Mouse (Mus musculus): ENCODE measurements at regions not wholly inside any gene's neighbourhood (a gene's known extent, or its start where the extent isn't known, plus 50 kb on each side); places are given as distances from the start of the nearest gene placed in this dataset.
"Not testable (repeated sequence)": the region's sequence is repeated elsewhere in the genome, so short reads cannot be mapped to it uniquely, and the experiment has no call there.

GRCm38 (mm10) chr13:41925851-41926250 is 78.4 kb upstream of the Adtrp start:
- ATAC-seq (ENCODE audit: insufficient number of reproducible peaks, low FRiP score, low TSS enrichment, low read depth); H3K27ac ChIP-seq; H3K27me3 ChIP-seq; H3K4me1 ChIP-seq; H3K9me3 ChIP-seq; H3K9ac ChIP-seq; H3K4me2 ChIP-seq; H3K4me3 ChIP-seq; H3K36me3 ChIP-seq: not testable (repeated sequence)
- 77% methylated on average over 2 of the region's 2 CpGs for WGBS

GRCm38 (mm10) chr13:41925211-41925610 is 77.7 kb upstream of the Adtrp start:
- Histone ChIP-seq H3K36me3 (no peaks in the 10 kb centered on the region), H3K9me3 (no peaks in the 10 kb centered on the region), H3K27ac (no peak overlapping the region), H3K4me2 (no peak overlapping the region), H3K27me3 (no peaks in the 10 kb centered on the region), H3K4me3 (no peak overlapping the region), H3K4me1 (no peaks in the 10 kb centered on the region), H3K9ac (no peak overlapping the region)
- WGBS, result 44% methylated on average over 2 of the region's 2 CpGs
- no peak for ATAC-seq (ENCODE audit: insufficient number of reproducible peaks, low FRiP score, low TSS enrichment, low read depth)

- H3K36me3 ChIP-seq, result no peaks in the 10 kb centered on the region
- 0 out of 2 replicates have a peak, but pooled peaks cover 5% of the 10 kb centered on the region for H3K4me1 ChIP-seq
- no peak overlapping the region for H3K9ac ChIP-seq
- H3K4me2 ChIP-seq, result no peak overlapping the region
- no peak overlapping the region for H3K27ac ChIP-seq
- no peaks in the 10 kb centered on the region for H3K9me3 ChIP-seq
- WGBS, result 49% methylated on average over 6 of the region's 6 CpGs
- no peak overlapping the region for H3K4me3 ChIP-seq
- H3K27me3 ChIP-seq, result no peaks in the 10 kb centered on the region
- no peak for ATAC-seq (ENCODE audit: insufficient number of reproducible peaks, low FRiP score, low TSS enrichment, low read depth)
Observed at GRCm38 (mm10) chr13:41921178-41921577, 73.7 kb upstream of the Adtrp start.

GRCm38 (mm10) chr13:41918525-41918924 is 71.0 kb upstream of the Adtrp start:
- Histone ChIP-seq H3K4me2 (no peak overlapping the region), H3K36me3 (no peaks in the 10 kb centered on the region), H3K27me3 (no peaks in the 10 kb centered on the region), H3K4me3 (no peak overlapping the region), H3K9me3 (no peaks in the 10 kb centered on the region), H3K27ac (no peak overlapping the region), H3K4me1 (0 out of 2 replicates have a peak, but pooled peaks cover 5% of the 10 kb centered on the region), H3K9ac (no peak overlapping the region)
- 45% methylated on average over 5 of the region's 5 CpGs for whole genome bisulfite sequencing
- no peak for ATAC-seq (ENCODE audit: insufficient number of reproducible peaks, low FRiP score, low TSS enrichment, low read depth)

GRCm38 (mm10) chr13:41915816-41916215 is 68.3 kb upstream of the Adtrp start:
- H3K9ac ChIP-seq; H3K4me2 ChIP-seq; H3K36me3 ChIP-seq; ATAC-seq (ENCODE audit: insufficient number of reproducible peaks, low FRiP score, low TSS enrichment, low read depth); H3K4me3 ChIP-seq; H3K4me1 ChIP-seq; H3K27ac ChIP-seq; H3K27me3 ChIP-seq; H3K9me3 ChIP-seq: not testable (repeated sequence)
- 82% methylated on average over 9 of the region's 9 CpGs for WGBS

- no peak overlapping the region for H3K27ac ChIP-seq
- no peaks in the 10 kb centered on the region for H3K36me3 ChIP-seq
- WGBS, result 48% methylated on average over 3 of the region's 3 CpGs
- H3K9me3 ChIP-seq, result no peaks in the 10 kb centered on the region
- H3K9ac ChIP-seq, result no peak overlapping the region
- H3K27me3 ChIP-seq, result no peaks in the 10 kb centered on the region
- H3K4me2 ChIP-seq, result no peak overlapping the region
- no peak overlapping the region for H3K4me3 ChIP-seq
- no peak for ATAC-seq (ENCODE audit: insufficient number of reproducible peaks, low FRiP score, low TSS enrichment, low read depth)
- H3K4me1 ChIP-seq, result no peaks in the 10 kb centered on the region
Observed at GRCm38 (mm10) chr13:41910736-41911135, 63.3 kb upstream of the Adtrp start.

- Histone ChIP-seq H3K9ac (no peak overlapping the region), H3K36me3 (no peaks in the 10 kb centered on the region), H3K27me3 (no peaks in the 10 kb centered on the region), H3K4me2 (no peak overlapping the region), H3K4me1 (no peaks in the 10 kb centered on the region), H3K4me3 (no peak overlapping the region), H3K27ac (no peak overlapping the region), H3K9me3 (no peaks in the 10 kb centered on the region)
- 77% methylated on average over 10 of the region's 10 CpGs for WGBS
- ATAC-seq (ENCODE audit: insufficient number of reproducible peaks, low FRiP score, low TSS enrichment, low read depth), result no peak
Observed at GRCm38 (mm10) chr13:41910236-41910635, 62.8 kb upstream of the Adtrp start.

- Histone ChIP-seq H3K9ac (no peak overlapping the region), H3K4me3 (no peak overlapping the region), H3K27ac (no peak overlapping the region), H3K4me1 (no peaks in the 10 kb centered on the region), H3K36me3 (no peaks in the 10 kb centered on the region), H3K27me3 (no peaks in the 10 kb centered on the region), H3K4me2 (no peak overlapping the region), H3K9me3 (no peaks in the 10 kb centered on the region)
- no peak for ATAC-seq (ENCODE audit: insufficient number of reproducible peaks, low FRiP score, low TSS enrichment, low read depth)
- 93% methylated on average over 2 of the region's 2 CpGs for WGBS
Observed at GRCm38 (mm10) chr13:41907027-41907426, 59.5 kb upstream of the Adtrp start.

GRCm38 (mm10) chr13:41903286-41903685 is 55.8 kb upstream of the Adtrp start:
- H3K36me3 ChIP-seq, result no peaks in the 10 kb centered on the region
- no peak overlapping the region for H3K4me3 ChIP-seq
- no peak for ATAC-seq (ENCODE audit: insufficient number of reproducible peaks, low FRiP score, low TSS enrichment, low read depth)
- H3K4me1 ChIP-seq, result no peaks in the 10 kb centered on the region
- H3K4me2 ChIP-seq, result no peak overlapping the region
- no peaks in the 10 kb centered on the region for H3K27me3 ChIP-seq
- H3K9me3 ChIP-seq, result no peaks in the 10 kb centered on the region
- no peak overlapping the region for H3K9ac ChIP-seq
- H3K27ac ChIP-seq, result no peak overlapping the region

GRCm38 (mm10) chr13:41899837-41900463 is 52.5 kb upstream of the Adtrp start:
- H3K4me1 ChIP-seq, result no peaks in the 10 kb centered on the region

GRCm38 (mm10) chr13:41899281-41899680 is 51.8 kb upstream of the Adtrp start:
- no peak overlapping the region for H3K9ac ChIP-seq
- H3K36me3 ChIP-seq, result no peaks in the 10 kb centered on the region
- no peaks in the 10 kb centered on the region for H3K9me3 ChIP-seq
- no peak overlapping the region for H3K4me2 ChIP-seq
- no peaks in the 10 kb centered on the region for H3K27me3 ChIP-seq
- H3K4me3 ChIP-seq, result no peak overlapping the region
- no peaks in the 10 kb centered on the region for H3K4me1 ChIP-seq
- ATAC-seq (ENCODE audit: insufficient number of reproducible peaks, low FRiP score, low TSS enrichment, low read depth), result no peak
- 47% methylated on average over 7 of the region's 7 CpGs for whole genome bisulfite sequencing
- H3K27ac ChIP-seq, result no peak overlapping the region

More at GRCm38 (mm10) chr13:41899837-41900463, 52.5 kb upstream of the Adtrp start:
- H3K27ac ChIP-seq, result no peak overlapping the region
- no peak overlapping the region for H3K4me3 ChIP-seq
- H3K4me2 ChIP-seq, result no peak overlapping the region
- no peaks in the 10 kb centered on the region for H3K36me3 ChIP-seq
- no peak for ATAC-seq (ENCODE audit: insufficient number of reproducible peaks, low FRiP score, low TSS enrichment, low read depth)
- no peak overlapping the region for H3K9ac ChIP-seq
- H3K9me3 ChIP-seq, result no peaks in the 10 kb centered on the region
- 83% methylated on average over 13 of the region's 13 CpGs for WGBS
- H3K27me3 ChIP-seq, result no peaks in the 10 kb centered on the region

- H3K9me3 ChIP-seq, result no peaks in the 10 kb centered on the region
- H3K4me1 ChIP-seq, result no peaks in the 10 kb centered on the region
- H3K4me3 ChIP-seq, result no peak overlapping the region
- no peak for ATAC-seq (ENCODE audit: insufficient number of reproducible peaks, low FRiP score, low TSS enrichment, low read depth)
- H3K9ac ChIP-seq, result no peak overlapping the region
- no peak overlapping the region for H3K27ac ChIP-seq
- no peaks in the 10 kb centered on the region for H3K27me3 ChIP-seq
- WGBS, result 91% methylated on average over 8 of the region's 8 CpGs
- H3K4me2 ChIP-seq, result no peak overlapping the region
- no peaks in the 10 kb centered on the region for H3K36me3 ChIP-seq
Observed at GRCm38 (mm10) chr13:41897481-41898317, 50.2 kb upstream of the Adtrp start.
